Mouse (Mus musculus) stomach, embryonic 14.5 days (tissue): ENCODE measurements around the gene Il18rap. TPM values are rescaled to one million over a fixed set of nuclear protein-coding genes. Genes with fewer than 3 reads are reported as not detected.

Experiments
- polyA plus RNA-seq: library from polyadenylated mRNA; unstranded; fragments of >200 nt; fragmentation: Nextera tagmentation; extraction: Ambion mirVana; gene quantifications from 2 replicates; pipeline ENCODE4 v1.2.1, GENCODE M21; 2014

Gene Il18rap
- polyA plus RNA-seq, 1 experiment from 2014 or later: 0.43 TPM

Other genes starting within 250 kb of the Il18rap start
- gene Il1rl2, start 190.8 kb upstream of the Il18rap start, polyA plus RNA-seq: 2.9 and 3.2 TPM in 2 replicates
- 0.27 and 0.35 TPM in 2 replicates for gene Il1rl1, start 85.8 kb upstream of the Il18rap start, polyA plus RNA-seq
- 0.53 and 0.93 TPM in 2 replicates for gene Il18r1, start 49.8 kb upstream of the Il18rap start, polyA plus RNA-seq
- gene Slc9a4, start 64.7 kb downstream of the Il18rap start, polyA plus RNA-seq: 2.3 and 4.1 TPM in 2 replicates
- 0.93 and 1.2 TPM in 2 replicates for gene Slc9a2, start 165.2 kb downstream of the Il18rap start, polyA plus RNA-seq